Mouse (Mus musculus) lung, adult 18-20 months (tissue): ENCODE measurements around the gene Ap1s3.

Source experiments
- DNase-seq, 2 experiments: peaks; one replicate each; pipeline ENCODE4 v3.0.0; 2022; ENCODE audit warnings: mixed read lengths in 2 of 2

Gene Ap1s3

GRCm38 (mm10) chr1:79671543-79672337 is at the start of gene Ap1s3:
Gene Ap1s3 (minus strand): TSS chr1:79671972.
- DNase-seq, result peak; percentile 82 to 85

GRCm38 (mm10) chr1:79714152-79714923 is 42.6 kb upstream of the Ap1s3 start:
- DNase-seq, result no peak

- no peak for DNase-seq
These were observed 41.3 kb upstream of the Ap1s3 start for GRCm38 (mm10) chr1:79713081-79713480.

- peak; percentile 42 to 49 for DNase-seq
These were observed 39.7 kb upstream of the Ap1s3 start for GRCm38 (mm10) chr1:79711147-79712126.

DNA sequence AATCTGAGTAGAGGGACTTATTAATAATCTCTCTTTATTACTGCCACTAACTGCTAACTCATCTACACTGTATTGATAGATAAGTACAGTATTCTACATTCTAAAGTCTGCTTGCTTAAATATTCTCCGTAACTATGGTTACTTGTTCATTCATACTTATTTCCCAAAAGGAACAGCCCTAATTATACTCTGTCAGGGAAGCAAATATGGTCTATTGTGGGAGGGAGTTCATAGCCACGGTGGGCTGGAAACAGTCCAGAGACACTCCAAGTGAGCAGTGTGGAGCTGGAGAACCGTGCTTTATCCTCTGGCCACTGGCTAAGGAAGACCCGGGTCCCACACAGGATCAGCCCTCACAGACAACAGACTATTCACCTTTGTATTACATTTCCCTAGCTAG is 38.9 kb upstream of the Ap1s3 start:
- DNase-seq, result no peak

DNA sequence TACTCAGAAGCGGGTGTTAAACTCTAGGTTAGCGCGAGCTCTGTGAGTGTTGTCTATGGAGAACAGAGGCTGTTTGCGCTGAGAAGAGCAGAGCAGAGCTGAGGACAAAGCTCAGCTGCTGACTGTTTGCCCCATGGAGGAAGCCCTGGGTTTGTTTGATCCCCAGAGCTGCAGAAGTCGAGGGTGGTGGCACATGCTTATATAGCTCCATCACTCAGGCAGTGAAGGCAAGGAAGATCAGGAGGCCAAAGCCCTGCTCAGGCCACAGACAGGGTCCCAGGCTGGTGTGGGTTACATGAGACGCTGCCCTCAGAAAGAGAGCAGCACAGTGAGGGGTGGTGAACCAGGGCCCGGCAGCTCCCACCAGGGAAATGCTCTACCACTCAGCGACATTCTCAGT is 38.4 kb upstream of the Ap1s3 start:
- no peak for DNase-seq

DNA sequence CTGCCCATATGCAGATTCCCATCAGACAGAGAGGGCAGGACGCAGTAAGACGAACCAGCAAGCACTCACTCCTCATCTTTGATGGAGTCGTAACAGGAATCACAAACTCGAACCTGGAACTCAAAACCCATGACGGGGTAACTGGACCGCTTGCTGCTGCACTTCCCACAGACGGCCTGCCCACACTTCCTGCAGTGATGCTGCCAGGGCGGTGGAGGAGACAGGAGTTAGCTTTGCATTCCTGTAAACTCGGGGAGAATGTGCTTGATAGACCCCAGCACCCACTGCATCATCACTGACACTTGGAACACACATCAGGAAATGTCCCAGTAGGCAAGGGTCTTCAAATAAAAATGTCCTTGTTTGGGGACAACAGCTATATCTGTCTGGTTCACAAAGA is 35.6 kb upstream of the Ap1s3 start:
- no peak for DNase-seq

DNA sequence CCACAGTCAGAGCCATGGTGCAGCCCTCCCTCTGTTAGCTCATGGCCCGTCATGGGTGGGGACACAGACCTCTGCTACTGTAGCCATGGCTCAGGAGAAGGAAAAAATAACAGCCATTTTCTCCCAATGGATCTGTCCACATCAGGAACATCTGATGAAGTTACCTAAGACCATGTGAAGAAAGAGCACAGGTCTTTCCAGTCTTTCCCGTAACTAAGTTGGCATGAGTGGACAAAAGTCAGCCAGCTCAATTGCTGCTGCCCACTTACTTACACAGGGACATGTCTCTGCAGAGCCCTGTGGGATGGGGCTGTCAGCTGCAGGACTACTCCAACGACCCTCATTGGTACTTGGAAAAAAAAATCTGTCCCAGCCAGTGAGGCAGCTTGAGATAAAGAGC is 34.9 kb upstream of the Ap1s3 start:
- DNase-seq, result no peak

GRCm38 (mm10) chr1:79704672-79705071 is 32.9 kb upstream of the Ap1s3 start:
- DNase-seq, result no peak

DNA sequence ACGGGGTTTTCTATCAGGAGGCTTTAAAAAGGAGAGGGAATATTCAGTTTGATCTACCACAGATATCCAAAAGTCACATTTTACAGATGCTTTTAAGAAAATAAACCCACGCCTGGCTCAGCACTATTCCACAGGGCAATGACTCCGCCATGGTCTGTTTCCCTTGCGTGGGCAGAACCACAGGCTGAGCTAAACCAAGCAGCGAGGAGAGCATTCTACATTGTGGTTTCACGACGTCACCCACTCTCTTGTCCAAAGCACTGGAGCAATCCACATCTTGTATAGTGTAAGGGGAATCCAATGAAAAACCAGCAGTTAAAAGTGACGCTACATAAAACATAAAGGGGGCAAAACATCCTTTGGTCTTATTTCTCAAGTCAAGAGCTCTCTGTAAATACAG is 31.7 kb upstream of the Ap1s3 start:
- no peak for DNase-seq

DNA sequence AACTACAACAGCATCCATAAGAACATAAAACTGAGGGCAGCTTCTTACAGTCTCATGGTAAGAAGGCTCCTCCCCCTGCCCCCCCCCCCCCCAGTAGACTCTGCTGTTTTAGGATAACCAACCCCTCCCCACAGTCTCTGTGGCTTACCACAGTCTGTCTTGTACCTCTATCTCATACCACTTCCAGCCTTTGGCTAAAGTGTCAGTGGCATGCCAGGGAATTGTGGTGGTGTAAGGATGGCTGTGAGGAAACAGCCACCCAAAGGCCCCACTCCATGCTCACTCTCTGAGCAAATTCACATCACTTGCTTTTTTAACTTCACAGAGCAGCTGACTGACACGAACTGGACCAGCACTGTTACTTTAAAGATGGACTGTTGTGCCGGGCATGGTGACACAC is 26.7 kb upstream of the Ap1s3 start:
- no peak for DNase-seq

DNA sequence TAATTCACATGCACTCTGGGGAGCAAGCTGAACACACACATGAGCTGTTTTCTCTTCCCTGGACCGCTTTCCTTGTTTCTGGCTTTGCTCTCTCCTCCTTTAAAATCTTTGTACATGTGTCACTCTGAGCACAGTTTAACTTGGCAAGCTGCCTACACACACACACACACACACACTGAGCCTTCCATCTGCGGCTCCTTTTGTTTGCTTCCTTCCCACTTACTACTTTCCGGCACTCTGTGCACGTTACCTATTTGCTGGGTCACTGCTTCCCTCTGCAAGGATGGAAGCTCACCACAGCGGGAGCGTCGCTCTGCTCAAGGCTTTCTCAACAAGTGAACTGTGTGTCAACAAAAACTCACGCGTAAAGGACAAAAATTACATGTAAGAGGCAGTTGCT is 25.6 kb upstream of the Ap1s3 start:
- peak; percentile 56 to 63 for DNase-seq

DNA sequence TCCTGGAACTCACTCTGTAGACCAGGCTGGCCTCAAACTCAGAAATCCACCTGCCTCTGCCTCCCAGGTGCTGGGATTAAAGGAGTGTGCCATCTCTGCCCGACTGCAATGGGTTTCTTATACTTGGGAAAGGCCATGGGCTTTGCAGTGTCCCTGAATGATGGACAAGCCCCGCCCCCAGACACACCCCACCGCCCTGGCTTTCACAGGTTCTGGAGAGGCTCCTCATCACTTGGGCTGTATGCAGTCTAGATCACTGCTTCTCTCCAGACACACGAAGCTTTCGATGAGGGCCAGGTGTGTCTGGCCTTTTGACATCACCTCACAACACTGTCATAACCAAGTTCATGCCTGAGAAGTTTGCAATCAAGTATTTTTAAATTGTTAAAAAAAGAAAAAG is 25.2 kb upstream of the Ap1s3 start:
- no peak for DNase-seq

DNA sequence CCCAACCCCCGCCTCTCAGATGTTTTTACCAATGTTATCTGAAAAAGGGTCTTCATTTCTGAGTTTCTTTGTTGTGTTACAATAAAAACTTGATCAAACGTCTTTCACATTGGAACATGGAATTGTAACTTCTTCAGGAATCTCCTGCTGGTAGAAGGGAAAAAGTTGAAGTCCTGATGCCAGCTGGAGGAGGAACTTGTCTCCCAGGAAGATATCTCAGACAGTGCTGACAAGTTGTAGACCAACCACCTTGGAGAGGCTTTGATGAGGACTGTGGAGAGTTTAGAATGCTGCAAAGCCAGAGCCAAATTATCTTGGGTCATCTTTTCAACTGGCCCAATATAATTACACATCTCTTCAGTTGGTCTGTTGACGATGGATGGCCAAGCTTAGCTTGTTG is 20.7 kb upstream of the Ap1s3 start:
- no peak for DNase-seq

- no peak for DNase-seq
These were observed 15.5 kb upstream of the Ap1s3 start for GRCm38 (mm10) chr1:79687254-79687653.

DNA sequence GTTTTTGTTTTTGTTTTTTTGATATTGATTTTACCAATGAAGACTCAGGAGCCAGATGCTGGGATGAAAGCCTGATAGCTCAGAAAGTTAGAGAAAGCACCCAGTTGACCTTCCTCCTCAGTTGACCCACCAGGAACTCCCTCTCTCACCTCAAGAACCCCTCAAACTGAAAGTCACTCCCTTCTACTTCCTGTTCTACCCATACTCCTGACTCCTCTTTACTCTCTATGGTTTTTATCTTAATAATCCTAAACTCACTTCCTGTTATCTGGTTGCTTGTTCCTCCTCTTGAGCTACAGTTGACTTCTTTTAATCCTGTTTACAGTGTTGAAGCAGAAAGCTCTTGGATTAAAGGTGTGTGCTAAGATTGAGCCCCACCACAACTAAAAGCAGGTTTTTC is 12.3 kb upstream of the Ap1s3 start:
- DNase-seq, result no peak

- DNase-seq, result no peak
These were observed 11.2 kb upstream of the Ap1s3 start for GRCm38 (mm10) chr1:79682936-79683335.

- no peak for DNase-seq
These were observed 9.0 kb upstream of the Ap1s3 start for GRCm38 (mm10) chr1:79680777-79681176.

DNA sequence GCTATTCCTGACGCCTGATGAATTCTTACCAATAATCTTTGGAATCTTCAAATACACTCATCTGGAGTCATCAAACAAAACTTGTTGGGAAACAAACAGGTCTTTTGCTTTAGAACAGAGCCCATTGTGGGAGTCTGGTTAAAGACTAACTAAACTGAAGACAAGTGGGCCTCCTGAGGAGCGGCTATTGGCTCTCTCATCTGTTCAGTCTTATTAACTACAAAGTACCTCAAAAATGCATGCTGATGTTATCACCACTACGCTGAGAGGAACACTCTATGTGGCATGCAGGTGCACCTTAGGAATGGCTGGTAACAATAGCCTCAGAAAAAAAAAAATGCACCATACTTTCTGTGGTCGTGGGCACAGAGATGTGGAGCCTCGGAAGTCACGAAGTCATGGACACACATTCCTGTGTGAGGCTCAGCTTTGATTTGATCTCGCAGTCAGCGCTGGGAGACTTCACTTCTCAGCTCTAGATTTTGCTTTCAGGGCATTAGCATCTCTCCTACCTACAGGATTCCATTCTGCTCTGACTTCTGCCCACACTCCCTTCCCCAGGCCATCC is 6.4 kb upstream of the Ap1s3 start:
- DNase-seq, result no peak

- DNase-seq, result no peak
These were observed 3.9 kb upstream of the Ap1s3 start for GRCm38 (mm10) chr1:79675716-79676115.

- DNase-seq, result peak in 1 of 2 experiments; percentile 9
These were observed 603 bp downstream of the Ap1s3 start for GRCm38 (mm10) chr1:79671196-79671542.

DNA sequence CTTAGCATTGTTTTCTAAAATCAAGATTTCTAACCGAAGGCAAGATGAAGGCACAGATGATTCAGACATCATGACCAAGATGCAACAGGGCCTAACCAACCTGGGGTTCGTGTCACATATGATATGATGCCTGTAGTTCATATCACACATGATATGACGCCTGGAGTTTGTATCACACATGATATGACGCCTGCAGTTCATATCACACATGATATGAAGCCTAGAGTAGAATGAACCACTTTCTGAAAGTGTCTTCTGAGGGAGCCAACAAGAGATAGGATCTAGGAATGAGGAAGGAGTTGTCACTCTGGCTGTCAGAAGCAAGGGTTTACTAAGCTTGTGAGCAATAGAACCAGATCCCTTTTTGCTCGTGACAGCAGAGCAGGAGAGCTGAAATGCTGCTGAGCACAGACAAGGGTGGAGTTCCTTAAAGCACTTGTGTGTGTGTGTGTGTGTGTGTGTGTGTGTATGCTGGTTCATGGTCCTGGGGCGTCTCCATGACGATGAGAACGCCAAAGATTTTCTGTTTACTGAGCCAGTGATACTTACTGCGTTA is 2.3 kb downstream of the Ap1s3 start:
- DNase-seq, result no peak
